Mouse (Mus musculus) erythroblast, embryonic 14.5 days (primary cell): ENCODE data around the gene Fbxl13. TPM values are rescaled to one million over a fixed set of nuclear protein-coding genes. Genes with fewer than 3 reads are reported as not detected.

Experiments
- H3K27me3 ChIP-seq: 2 replicates; pipeline ENCODE4 v1.6.1; 2012; ENCODE audit warnings: inconsistent platforms; ENCODE audit not compliant: control insufficient read depth
- H3K36me3 ChIP-seq: 2 replicates; pipeline ENCODE4 v1.6.1; 2012; ENCODE audit warnings: mild to moderate bottlenecking, inconsistent platforms; ENCODE audit not compliant: control insufficient read depth
- H3K4me1 ChIP-seq: 2 replicates; pipeline ENCODE4 v1.6.1; 2012; ENCODE audit warnings: inconsistent platforms; ENCODE audit not compliant: control insufficient read depth
- H3K4me3 ChIP-seq: replicated peaks from 2 replicates; pipeline ENCODE3; 2012; ENCODE audit warnings: moderate library complexity, mild to moderate bottlenecking, inconsistent platforms
- H3K9me3 ChIP-seq: 2 replicates; pipeline ENCODE4 v1.6.1; 2012; ENCODE audit warnings: low read length, inconsistent platforms, mixed read lengths; ENCODE audit not compliant: control insufficient read depth
- GATA1 ChIP-seq: IDR thresholded peaks from 2 replicates; pipeline ENCODE4 v1.6.1; 2012; ENCODE audit warnings: low read length, inconsistent platforms, mixed read lengths
- TAL1 ChIP-seq: IDR thresholded peaks from 3 replicates; pipeline ENCODE4 v1.6.1; 2012; ENCODE audit warnings: low read length, inconsistent platforms, mixed read lengths
- polyA plus RNA-seq: library from polyadenylated mRNA; stranded (reverse); fragments of >175 nt; gene quantifications from 2 replicates; pipeline ENCODE4 v1.2.3, GENCODE M21; 2012

Fbxl13 gene
- not detected in 2 replicates for polyA plus RNA-seq

- no peak for TF ChIP-seq GATA1
- no peak for TF ChIP-seq TAL1
- Histone ChIP-seq H3K36me3 (peaks cover 19% of the 10 kb centered on the region), H3K9me3 (no peaks in the 10 kb centered on the region), H3K27me3 (peaks cover 30% of the 10 kb centered on the region), H3K4me1 (peaks cover 19% of the 10 kb centered on the region), H3K4me3 (peak within 1 kb of the TSS; percentile 80)
These were observed at the start of gene Fbxl13, which contains the start of gene Armc10 for GRCm38 (mm10) chr5:21645439-21646132. TSS of gene Fbxl13 (minus strand) at chr5:21645634. TSS of gene Armc10 (plus strand) at chr5:21645813.

- H3K36me3 ChIP-seq = no peaks in the 10 kb centered on the region
- H3K4me3 ChIP-seq = no peak overlapping the region
- H3K9me3 ChIP-seq = no peaks in the 10 kb centered on the region
- no peaks in the 10 kb centered on the region for H3K27me3 ChIP-seq
- no peaks in the 10 kb centered on the region for H3K4me1 ChIP-seq
- TF ChIP-seq GATA1 = no peak
- TF ChIP-seq TAL1 = no peak
These were observed 49.5 kb upstream of the Fbxl13 start for GRCm38 (mm10) chr5:21694854-21695490.

- no peak overlapping the region for H3K4me3 ChIP-seq
- no peaks in the 10 kb centered on the region for H3K4me1 ChIP-seq
- H3K36me3 ChIP-seq = no peaks in the 10 kb centered on the region
- TF ChIP-seq TAL1 = no peak
- TF ChIP-seq GATA1 = no peak
- no peaks in the 10 kb centered on the region for H3K9me3 ChIP-seq
- no peaks in the 10 kb centered on the region for H3K27me3 ChIP-seq
These were observed 48.0 kb upstream of the Fbxl13 start for GRCm38 (mm10) chr5:21693372-21693870.

GRCm38 (mm10) chr5:21692230-21692629 is 46.8 kb upstream of the Fbxl13 start:
- TF ChIP-seq TAL1 = no peak
- TF ChIP-seq GATA1 = no peak
- H3K9me3 ChIP-seq = no peaks in the 10 kb centered on the region
- no peaks in the 10 kb centered on the region for H3K36me3 ChIP-seq
- no peaks in the 10 kb centered on the region for H3K27me3 ChIP-seq
- no peak overlapping the region for H3K4me3 ChIP-seq
- H3K4me1 ChIP-seq = no peaks in the 10 kb centered on the region

- no peak overlapping the region for H3K4me3 ChIP-seq
- no peaks in the 10 kb centered on the region for H3K36me3 ChIP-seq
- TF ChIP-seq GATA1 (no peak), TAL1 (no peak)
- H3K9me3 ChIP-seq = no peaks in the 10 kb centered on the region
- H3K27me3 ChIP-seq = no peaks in the 10 kb centered on the region
- peaks cover 3% of the 10 kb centered on the region for H3K4me1 ChIP-seq
These were observed 41.6 kb upstream of the Fbxl13 start for GRCm38 (mm10) chr5:21687042-21687441.

- peaks cover 3% of the 10 kb centered on the region for H3K4me1 ChIP-seq
- 0 out of 2 replicates have a peak, but pooled peaks cover 2% of the 10 kb centered on the region for H3K36me3 ChIP-seq
- TF ChIP-seq GATA1 (no peak), TAL1 (no peak)
- no peak overlapping the region for H3K4me3 ChIP-seq
- no peaks in the 10 kb centered on the region for H3K9me3 ChIP-seq
- no peaks in the 10 kb centered on the region for H3K27me3 ChIP-seq
These were observed 39.6 kb upstream of the Fbxl13 start for GRCm38 (mm10) chr5:21685001-21685400.

GRCm38 (mm10) chr5:21683811-21684210 is 38.4 kb upstream of the Fbxl13 start:
- Histone ChIP-seq H3K36me3 (0 out of 2 replicates have a peak, but pooled peaks cover 2% of the 10 kb centered on the region), H3K4me1 (peaks cover 3% of the 10 kb centered on the region), H3K4me3 (no peak overlapping the region), H3K9me3 (no peaks in the 10 kb centered on the region), H3K27me3 (no peaks in the 10 kb centered on the region)
- TF ChIP-seq GATA1 = no peak
- TF ChIP-seq TAL1 = no peak

GRCm38 (mm10) chr5:21680940-21681339 is 35.5 kb upstream of the Fbxl13 start:
- Histone ChIP-seq H3K9me3 (peaks cover 3% of the 10 kb centered on the region; the same call in 1 of the 2 replicates), H3K4me1 (no peaks in the 10 kb centered on the region), H3K27me3 (no peaks in the 10 kb centered on the region), H3K36me3 (peaks cover 10% of the 10 kb centered on the region), H3K4me3 (no peak overlapping the region)
- TF ChIP-seq TAL1 = no peak
- TF ChIP-seq GATA1 = no peak

- H3K36me3 ChIP-seq = peaks cover 19% of the 10 kb centered on the region
These were observed 34.6 kb upstream of the Fbxl13 start for GRCm38 (mm10) chr5:21680029-21680428.

More at GRCm38 (mm10) chr5:21680029-21680428, 34.6 kb upstream of the Fbxl13 start:
- TF ChIP-seq TAL1 = no peak
- no peak for TF ChIP-seq GATA1
- Histone ChIP-seq H3K4me1 (no peaks in the 10 kb centered on the region; the same call in 1 of the 2 replicates), H3K9me3 (peaks cover 6% of the 10 kb centered on the region; the same call in 1 of the 2 replicates), H3K4me3 (no peak overlapping the region), H3K27me3 (no peaks in the 10 kb centered on the region)
